Mouse (Mus musculus): ENCODE data around the gene Nin. TPM values are rescaled to one million over a fixed set of nuclear protein-coding genes. Genes with fewer than 3 reads are reported as not detected.

Nin gene
- polyA plus RNA-seq, 1 experiment from 2014 or later, result 12.0 TPM

- no peak overlapping the region for H3K4me3 ChIP-seq (replicated peaks)
- peaks cover 17% of the 10 kb centered on the region for H3K36me3 ChIP-seq
- no peak for ATAC-seq (ENCODE audit: insufficient number of reproducible peaks, insufficient read depth, low FRiP score, low TSS enrichment, low read depth)
- H3K4me1 ChIP-seq (replicated peaks), result no peaks in the 10 kb centered on the region
- no peak overlapping the region for H3K27ac ChIP-seq
- whole genome bisulfite sequencing, result 79% methylated on average over 5 of the region's 5 CpGs
- no peaks in the 10 kb centered on the region for H3K27me3 ChIP-seq
- no peak overlapping the region for H3K4me2 ChIP-seq
- 0 out of 2 replicates have a peak, but pooled peaks cover 6% of the 10 kb centered on the region for H3K9me3 ChIP-seq
- no peak overlapping the region for H3K9ac ChIP-seq (replicated peaks)
Observed at GRCm38 (mm10) chr12:70011681-70012080, 101.8 kb downstream of the Nin start.

- Histone ChIP-seq H3K9me3 (0 out of 2 replicates have a peak, but pooled peaks cover 6% of the 10 kb centered on the region), H3K27me3 (no peaks in the 10 kb centered on the region), H3K27ac (no peak overlapping the region), H3K4me1 (replicated peaks) (no peaks in the 10 kb centered on the region), H3K4me2 (no peak overlapping the region), H3K9ac (replicated peaks) (no peak overlapping the region), H3K36me3 (peaks cover 17% of the 10 kb centered on the region), H3K4me3 (replicated peaks) (no peak overlapping the region)
- WGBS, result 94% methylated on average over 4 of the region's 4 CpGs
- ATAC-seq (ENCODE audit: insufficient number of reproducible peaks, insufficient read depth, low FRiP score, low TSS enrichment, low read depth), result no peak
Observed at GRCm38 (mm10) chr12:70010356-70010755, 103.2 kb downstream of the Nin start.

DNA sequence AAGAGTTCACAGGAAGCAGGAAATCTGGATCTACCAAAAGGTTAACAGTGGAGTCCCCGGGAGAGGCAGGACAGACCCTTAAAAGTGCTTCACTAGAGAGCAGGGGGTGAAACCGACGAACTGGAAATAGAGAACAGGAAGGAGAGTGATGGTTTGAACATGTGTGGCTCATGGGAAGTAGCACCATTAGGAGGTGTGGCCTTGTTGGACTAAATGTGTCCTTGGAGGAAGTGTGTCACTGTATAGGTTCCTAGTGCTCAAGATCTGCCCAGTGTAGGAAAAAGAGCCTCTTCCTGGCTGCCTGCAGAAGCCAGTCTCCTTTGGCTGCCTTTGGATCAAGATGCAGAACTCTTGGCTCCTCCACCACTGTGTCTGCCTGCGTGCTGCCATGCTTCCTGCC, 108.4 kb downstream of the Nin start:
- no peak for ATAC-seq (ENCODE audit: insufficient number of reproducible peaks, insufficient read depth, low FRiP score, low TSS enrichment, low read depth)
- Histone ChIP-seq H3K4me1 (replicated peaks) (no peaks in the 10 kb centered on the region), H3K27ac (no peak overlapping the region), H3K27me3 (no peaks in the 10 kb centered on the region), H3K9ac (replicated peaks) (no peak overlapping the region), H3K4me3 (replicated peaks) (no peak overlapping the region), H3K9me3 (no peaks in the 10 kb centered on the region), H3K4me2 (no peak overlapping the region), H3K36me3 (no peaks in the 10 kb centered on the region)
- WGBS, result 79% methylated on average over 4 of the region's 4 CpGs

GRCm38 (mm10) chr12:69998186-69998983, 115.1 kb downstream of the Nin start:
- Histone ChIP-seq H3K4me2 (no peak overlapping the region), H3K27ac (no peak overlapping the region), H3K4me1 (replicated peaks) (no peaks in the 10 kb centered on the region; the same call in 1 of the 2 replicates), H3K9ac (replicated peaks) (no peak overlapping the region), H3K4me3 (replicated peaks) (no peak overlapping the region), H3K36me3 (no peaks in the 10 kb centered on the region), H3K9me3 (no peaks in the 10 kb centered on the region), H3K27me3 (no peaks in the 10 kb centered on the region)
- no peak for ATAC-seq (ENCODE audit: insufficient number of reproducible peaks, insufficient read depth, low FRiP score, low TSS enrichment, low read depth)
- 83% methylated on average over 13 of the region's 13 CpGs for WGBS

DNA sequence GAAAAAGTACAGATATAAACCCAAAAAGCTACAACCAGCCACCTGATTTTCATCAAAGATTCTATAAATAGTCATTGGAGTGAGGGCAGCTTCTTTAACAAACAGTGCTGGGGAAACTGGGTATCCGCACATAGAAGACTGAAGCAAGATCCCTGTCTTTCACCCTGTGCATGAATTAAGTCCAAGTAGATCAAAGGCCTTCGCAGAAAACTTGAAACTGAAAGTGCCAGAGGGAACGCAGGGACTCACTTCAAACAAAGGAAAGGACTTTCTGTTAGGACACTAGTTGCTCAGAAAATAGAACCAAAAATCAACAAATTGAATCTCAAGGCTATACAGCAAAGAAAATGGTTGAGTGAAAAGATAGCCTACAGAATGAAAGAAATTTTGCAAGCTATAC, 118.1 kb downstream of the Nin start:
- Histone ChIP-seq H3K4me2 (no peak overlapping the region), H3K4me1 (replicated peaks) (no peaks in the 10 kb centered on the region; the same call in 1 of the 2 replicates), H3K9ac (replicated peaks) (no peak overlapping the region), H3K27me3 (no peaks in the 10 kb centered on the region), H3K9me3 (no peaks in the 10 kb centered on the region), H3K27ac (no peak overlapping the region), H3K36me3 (no peaks in the 10 kb centered on the region), H3K4me3 (replicated peaks) (no peak overlapping the region)
- 55% methylated on average over 3 of the region's 3 CpGs for WGBS
- no peak for ATAC-seq (ENCODE audit: insufficient number of reproducible peaks, insufficient read depth, low FRiP score, low TSS enrichment, low read depth)

GRCm38 (mm10) chr12:69986786-69987497, 126.6 kb downstream of the Nin start, which contains the start of gene Sav1:
Gene Sav1 (minus strand): TSS chr12:69987002.
- ATAC-seq (ENCODE audit: insufficient number of reproducible peaks, insufficient read depth, low FRiP score, low TSS enrichment, low read depth), result peak; percentile 85
- no peaks in the 10 kb centered on the region for H3K27me3 ChIP-seq
- WGBS, result under 1% methylated on average over 95 of the region's 102 CpGs
- peak within 1 kb of the TSS; percentile 92 for H3K27ac ChIP-seq
- peak within 1 kb of the TSS; percentile 95 for H3K9ac ChIP-seq (replicated peaks)
- H3K9me3 ChIP-seq, result no peaks in the 10 kb centered on the region
- H3K4me3 ChIP-seq (replicated peaks), result peak within 1 kb of the TSS; percentile 86
- H3K4me2 ChIP-seq, result peak within 1 kb of the TSS; percentile 66
- peaks cover 25% of the 10 kb centered on the region for H3K36me3 ChIP-seq
- peaks cover 8% of the 10 kb centered on the region for H3K4me1 ChIP-seq (replicated peaks)

DNA sequence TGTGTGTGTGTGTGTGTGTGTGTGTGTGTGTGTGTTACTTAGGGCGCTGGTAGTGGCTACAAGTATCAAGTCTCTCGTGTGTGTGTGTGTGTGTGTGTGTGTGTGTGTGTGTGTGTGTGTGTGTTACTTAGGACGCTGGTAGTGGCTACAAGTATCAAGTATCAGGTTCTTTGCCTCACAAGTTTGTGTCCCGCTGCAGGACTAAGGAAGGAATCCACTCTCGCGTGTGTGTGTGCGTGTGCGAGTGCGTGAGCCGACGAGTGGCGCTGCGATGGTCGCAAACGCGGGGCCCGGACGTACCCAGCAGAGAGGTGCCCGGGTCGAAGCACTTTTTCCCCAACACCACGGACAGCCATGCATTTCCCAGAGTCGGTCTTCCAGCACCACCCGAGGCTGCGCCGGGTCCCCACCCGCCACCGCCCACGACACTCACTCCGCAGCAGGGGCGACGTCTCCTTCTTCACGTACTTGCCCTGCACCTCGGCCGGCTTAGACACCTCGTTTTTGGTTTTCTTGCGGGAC, 127.2 kb downstream of the Nin start:
- H3K9me3 ChIP-seq, result no peaks in the 10 kb centered on the region
- H3K4me3 ChIP-seq (replicated peaks), result peak overlapping the region; percentile 86
- peak overlapping the region; percentile 66 for H3K4me2 ChIP-seq
- peaks cover 8% of the 10 kb centered on the region for H3K4me1 ChIP-seq (replicated peaks)
- peak; percentile 61 for ATAC-seq (ENCODE audit: insufficient number of reproducible peaks, insufficient read depth, low FRiP score, low TSS enrichment, low read depth)
- H3K9ac ChIP-seq (replicated peaks), result peak overlapping the region; percentile 95
- under 1% methylated on average over 34 of the region's 36 CpGs for WGBS
- peaks cover 32% of the 10 kb centered on the region for H3K36me3 ChIP-seq
- H3K27me3 ChIP-seq, result no peaks in the 10 kb centered on the region
- peak overlapping the region; percentile 92 for H3K27ac ChIP-seq

GRCm38 (mm10) chr12:69985546-69985945, 128.0 kb downstream of the Nin start:
- H3K4me3 ChIP-seq (replicated peaks), result peak overlapping the region; percentile 86
- no peaks in the 10 kb centered on the region for H3K9me3 ChIP-seq
- no peak for ATAC-seq (ENCODE audit: insufficient number of reproducible peaks, insufficient read depth, low FRiP score, low TSS enrichment, low read depth)
- H3K27me3 ChIP-seq, result no peaks in the 10 kb centered on the region
- H3K36me3 ChIP-seq, result peaks cover 38% of the 10 kb centered on the region
- WGBS, result 47% methylated on average over 4 of the region's 4 CpGs
- peak overlapping the region; percentile 66 for H3K4me2 ChIP-seq
- no peak overlapping the region for H3K27ac ChIP-seq
- peak overlapping the region; percentile 95 for H3K9ac ChIP-seq (replicated peaks)
- H3K4me1 ChIP-seq (replicated peaks), result peaks cover 8% of the 10 kb centered on the region

GRCm38 (mm10) chr12:69982874-69983273, 130.6 kb downstream of the Nin start:
- no peaks in the 10 kb centered on the region for H3K27me3 ChIP-seq
- 73% methylated on average over 5 of the region's 5 CpGs for WGBS
- no peaks in the 10 kb centered on the region for H3K9me3 ChIP-seq
- no peak overlapping the region for H3K27ac ChIP-seq
- H3K4me3 ChIP-seq (replicated peaks), result no peak overlapping the region
- no peak overlapping the region for H3K9ac ChIP-seq (replicated peaks)
- no peak for ATAC-seq (ENCODE audit: insufficient number of reproducible peaks, insufficient read depth, low FRiP score, low TSS enrichment, low read depth)
- peaks cover 8% of the 10 kb centered on the region for H3K4me1 ChIP-seq (replicated peaks)
- no peak overlapping the region for H3K4me2 ChIP-seq
- peaks cover 52% of the 10 kb centered on the region for H3K36me3 ChIP-seq

DNA sequence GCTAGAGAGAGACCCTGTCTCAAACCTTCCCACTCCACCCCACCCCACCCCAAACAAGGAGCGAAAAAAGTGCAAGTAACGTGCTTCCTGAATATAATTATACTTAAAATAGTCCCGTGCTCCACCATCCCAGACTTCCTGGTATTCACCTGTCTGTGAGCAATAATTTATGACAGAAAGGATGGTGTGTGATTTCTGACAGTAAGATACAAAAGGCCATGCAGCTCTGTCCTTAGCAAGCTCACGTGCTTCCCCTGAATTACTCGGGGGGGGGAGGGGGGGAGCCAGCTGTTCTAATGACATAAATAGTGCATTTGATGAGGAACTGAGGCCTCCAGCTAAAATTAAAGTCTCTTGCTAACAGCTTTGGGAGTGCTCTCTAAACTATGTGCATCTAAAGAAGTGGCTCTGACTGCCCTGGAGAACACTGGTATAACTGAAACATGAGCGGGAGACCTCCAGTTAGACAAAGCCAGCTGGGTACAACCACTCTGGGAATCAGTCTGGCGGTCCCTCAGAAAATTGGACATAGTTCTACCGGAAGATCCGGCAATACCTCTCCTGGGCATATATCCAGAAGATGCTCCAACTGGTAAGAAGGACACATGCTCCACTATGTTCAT, 136.0 kb downstream of the Nin start:
- Histone ChIP-seq H3K27me3 (no peaks in the 10 kb centered on the region), H3K9ac (replicated peaks) (no peak overlapping the region), H3K4me1 (replicated peaks) (peaks cover 8% of the 10 kb centered on the region), H3K9me3 (no peaks in the 10 kb centered on the region), H3K4me3 (replicated peaks) (no peak overlapping the region), H3K4me2 (no peak overlapping the region), H3K27ac (no peak overlapping the region), H3K36me3 (peaks cover 60% of the 10 kb centered on the region)
- 80% methylated on average over 9 of the region's 9 CpGs for WGBS
- no peak for ATAC-seq (ENCODE audit: insufficient number of reproducible peaks, insufficient read depth, low FRiP score, low TSS enrichment, low read depth)

- ATAC-seq (ENCODE audit: insufficient number of reproducible peaks, insufficient read depth, low FRiP score, low TSS enrichment, low read depth), result no peak
- peaks cover 60% of the 10 kb centered on the region for H3K36me3 ChIP-seq
- 87% methylated on average over 6 of the region's 6 CpGs for WGBS
Observed at GRCm38 (mm10) chr12:69976688-69977087, 136.8 kb downstream of the Nin start.

More at GRCm38 (mm10) chr12:69976688-69977087, 136.8 kb downstream of the Nin start:
- Histone ChIP-seq H3K27ac (no peak overlapping the region), H3K9me3 (no peaks in the 10 kb centered on the region), H3K4me2 (no peak overlapping the region), H3K27me3 (no peaks in the 10 kb centered on the region), H3K4me3 (replicated peaks) (no peak overlapping the region), H3K9ac (replicated peaks) (no peak overlapping the region), H3K4me1 (replicated peaks) (peaks cover 8% of the 10 kb centered on the region)

Data from limb, embryonic 12.5 days (tissue).